Mouse (Mus musculus): ENCODE measurements around the gene Tmem30b. TPM values are rescaled to one million over a fixed set of nuclear protein-coding genes. Genes with fewer than 3 reads are reported as not detected.

Gene Tmem30b
- total and polyA plus RNA-seq, 2 experiments from 2014 or later, result 0.38 to 0.53 TPM

DNA sequence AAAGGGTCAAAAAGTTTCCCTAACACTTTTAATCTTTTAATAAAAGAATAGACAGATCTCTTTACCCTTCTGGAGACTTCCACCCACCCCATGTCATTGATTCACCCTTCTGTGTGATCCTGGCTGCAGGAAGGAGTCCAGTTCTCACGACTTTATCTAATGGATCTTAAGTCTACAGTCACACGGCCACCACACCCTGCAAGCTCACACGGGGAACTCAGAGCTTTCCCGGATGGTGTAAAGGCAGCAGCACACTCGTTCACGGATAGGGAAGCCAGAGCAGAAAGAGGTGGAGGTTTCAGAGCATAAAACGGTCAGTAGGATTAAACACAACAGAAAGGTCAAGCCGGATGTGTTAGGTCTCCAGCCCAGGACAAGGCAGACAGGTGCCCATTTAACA lies 2.1 kb upstream of the Tmem30b start:
- TF ChIP-seq CTCF (IDR thresholded peaks at IDR 0.05), result no peak
- ATAC-seq (ENCODE audit: low FRiP score) (no peak), DNase-seq (ENCODE audit: low spot score) (no peak)
- WGBS, result 76% methylated on average over 8 of the region's 8 CpGs
- Histone ChIP-seq H3K9me3 (ENCODE audit: low read length) (no peaks in the 10 kb centered on the region), H3K4me1 (ENCODE audit: insufficient read depth, low read length) (peaks cover 6% of the 10 kb centered on the region; the same call in 1 of the 2 replicates), H3K36me3 (ENCODE audit: insufficient read depth, low read length) (no peaks in the 10 kb centered on the region), H3K27me3 (ENCODE audit: insufficient read depth, low read length) (peaks cover 51% of the 10 kb centered on the region), H3K4me3 (ENCODE audit: low read depth, low read length) (no peak overlapping the region), H3K9ac (replicated peaks; ENCODE audit: low read length, poor library complexity, severe bottlenecking) (no peak overlapping the region), H3K4me2 (ENCODE audit: low read depth, low read length, poor library complexity, severe bottlenecking) (no peak overlapping the region), H3K27ac (ENCODE audit: low read depth, low read length) (no peak overlapping the region)

DNA sequence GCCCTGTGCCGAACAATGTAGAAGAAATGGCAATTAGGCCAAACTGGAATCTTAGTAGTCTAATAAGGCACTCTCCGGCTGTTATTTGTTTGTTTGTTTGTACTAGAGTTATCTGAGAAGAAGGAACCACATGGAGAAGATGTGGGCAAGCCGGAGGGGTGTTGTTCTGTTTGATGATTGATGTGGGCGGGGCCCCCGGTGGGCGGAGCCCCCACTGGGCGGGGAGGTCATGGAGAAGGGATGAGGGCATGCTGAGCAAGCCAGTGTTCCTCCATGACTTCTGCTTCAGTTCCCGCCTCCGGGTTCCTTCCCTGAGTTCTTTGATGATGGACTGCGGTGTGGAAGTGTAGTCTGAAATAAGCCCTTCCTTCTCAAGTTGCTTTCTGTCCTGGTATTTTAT lies 1.5 kb upstream of the Tmem30b start:
- H3K36me3 ChIP-seq (ENCODE audit: insufficient read depth, low read length), result no peaks in the 10 kb centered on the region
- no peaks in the 10 kb centered on the region for H3K9me3 ChIP-seq (ENCODE audit: low read length)
- no peak for TF ChIP-seq CTCF (IDR thresholded peaks at IDR 0.05)
- no peak overlapping the region for H3K27ac ChIP-seq (ENCODE audit: low read depth, low read length)
- WGBS, result 34% methylated on average over 10 of the region's 10 CpGs
- ATAC-seq (ENCODE audit: low FRiP score), result no peak
- peaks cover 6% of the 10 kb centered on the region; the same call in 1 of the 2 replicates for H3K4me1 ChIP-seq (ENCODE audit: insufficient read depth, low read length)
- DNase-seq (ENCODE audit: low spot score), result no peak
- H3K4me3 ChIP-seq (ENCODE audit: low read depth, low read length), result no peak overlapping the region
- no peak overlapping the region for H3K9ac ChIP-seq (replicated peaks; ENCODE audit: low read length, poor library complexity, severe bottlenecking)
- peaks cover 51% of the 10 kb centered on the region for H3K27me3 ChIP-seq (ENCODE audit: insufficient read depth, low read length)
- H3K4me2 ChIP-seq (ENCODE audit: low read depth, low read length, poor library complexity, severe bottlenecking), result no peak overlapping the region

DNA sequence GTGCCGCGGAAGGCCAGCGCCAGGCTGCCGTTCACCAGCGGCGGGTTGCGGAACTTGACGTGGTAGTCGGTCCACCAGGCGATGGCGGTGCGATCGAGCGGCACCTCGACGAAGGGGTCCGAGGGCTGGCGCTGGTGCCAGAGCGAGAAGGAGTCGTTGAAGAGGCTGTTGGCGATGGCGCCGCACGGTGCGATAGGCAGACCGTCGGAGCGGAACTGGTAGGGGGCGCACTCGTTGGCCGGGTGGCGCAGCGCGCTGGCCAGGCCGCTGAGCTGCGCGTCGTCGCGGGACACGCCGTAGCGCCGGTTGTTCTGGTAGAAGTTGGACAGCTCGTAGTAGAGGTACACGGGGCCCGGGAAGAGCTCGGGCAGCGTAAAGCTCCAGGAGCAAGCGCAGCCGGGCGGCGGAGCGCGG lies 513 bp downstream of the Tmem30b start:
- ATAC-seq (ENCODE audit: low FRiP score), result peak; percentile 49; the same call in 1 of the 2 replicates

DNA sequence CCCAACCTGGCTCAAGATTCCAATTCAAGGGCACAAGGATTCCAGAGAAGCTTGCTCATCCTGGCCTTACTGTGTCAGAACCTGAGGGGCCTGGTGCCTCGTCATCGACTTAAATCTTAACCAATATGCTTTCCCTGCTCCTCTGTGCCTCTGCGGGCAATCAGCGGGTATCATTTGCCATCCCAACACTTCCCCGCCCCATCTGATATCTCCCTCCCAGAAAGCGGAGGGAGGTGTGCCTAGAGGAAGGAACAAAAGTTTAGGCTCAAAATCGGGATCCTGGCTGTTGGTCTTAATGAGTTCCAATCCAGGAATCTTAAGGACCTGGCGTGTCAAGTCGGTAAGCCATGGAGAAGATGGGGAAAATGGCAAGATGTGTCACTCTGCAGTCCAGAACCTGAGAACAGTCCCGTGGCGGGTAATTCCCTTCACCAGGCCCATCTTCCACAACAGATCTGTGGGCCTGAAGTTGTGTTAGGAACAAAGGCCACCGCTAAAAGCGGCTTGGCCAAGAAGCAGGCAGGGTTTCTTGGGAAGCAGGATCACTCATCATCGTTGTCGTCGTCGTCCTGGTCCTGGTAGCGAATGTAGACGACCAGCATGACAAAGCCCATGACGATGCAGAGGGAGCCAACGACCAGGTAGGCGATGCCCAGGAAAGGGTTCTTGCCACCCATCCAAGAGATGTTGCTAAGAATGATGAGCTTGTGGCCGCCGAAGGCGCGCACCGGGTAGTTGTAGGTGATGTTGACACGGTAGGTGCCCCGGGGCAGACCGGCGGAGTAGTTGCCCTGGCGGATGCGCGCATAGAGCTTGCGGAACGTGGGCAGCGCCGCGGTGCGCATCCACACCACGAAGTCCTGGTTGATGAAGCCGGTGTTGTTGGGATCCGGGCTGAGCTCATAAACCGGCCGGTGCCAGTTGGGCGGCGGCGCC lies 1.2 kb downstream of the Tmem30b start:
- DNase-seq (ENCODE audit: low spot score) (no peak), ATAC-seq (ENCODE audit: low FRiP score) (no peak)
- Histone ChIP-seq H3K4me1 (ENCODE audit: insufficient read depth, low read length) (peaks cover 6% of the 10 kb centered on the region; the same call in 1 of the 2 replicates), H3K27me3 (ENCODE audit: insufficient read depth, low read length) (peaks cover 51% of the 10 kb centered on the region), H3K4me2 (ENCODE audit: low read depth, low read length, poor library complexity, severe bottlenecking) (peak overlapping the region; percentile 48), H3K9me3 (ENCODE audit: low read length) (no peaks in the 10 kb centered on the region), H3K27ac (ENCODE audit: low read depth, low read length) (no peak overlapping the region), H3K36me3 (ENCODE audit: insufficient read depth, low read length) (no peaks in the 10 kb centered on the region), H3K4me3 (ENCODE audit: low read depth, low read length) (peak overlapping the region; percentile 29), H3K9ac (replicated peaks; ENCODE audit: low read length, poor library complexity, severe bottlenecking) (no peak overlapping the region)
- 17% methylated on average over 48 of the region's 48 CpGs for WGBS
- TF ChIP-seq CTCF (IDR thresholded peaks at IDR 0.05), result no peak

More for the DNA sequence above, 513 bp downstream of the Tmem30b start:
- H3K4me3 ChIP-seq (ENCODE audit: low read depth, low read length), result peak overlapping the region; percentile 29
- TF ChIP-seq CTCF (IDR thresholded peaks at IDR 0.05), result peak; percentile 38; the same call in 1 of the 2 replicates
- H3K4me1 ChIP-seq (ENCODE audit: insufficient read depth, low read length), result peaks cover 6% of the 10 kb centered on the region; the same call in 1 of the 2 replicates
- H3K9me3 ChIP-seq (ENCODE audit: low read length), result no peaks in the 10 kb centered on the region
- H3K36me3 ChIP-seq (ENCODE audit: insufficient read depth, low read length), result no peaks in the 10 kb centered on the region
- H3K27ac ChIP-seq (ENCODE audit: low read depth, low read length), result no peak overlapping the region
- DNase-seq (ENCODE audit: low spot score), result no peak
- peak overlapping the region; percentile 48 for H3K4me2 ChIP-seq (ENCODE audit: low read depth, low read length, poor library complexity, severe bottlenecking)
- WGBS, result 1% methylated on average over 52 of the region's 55 CpGs
- peaks cover 51% of the 10 kb centered on the region for H3K27me3 ChIP-seq (ENCODE audit: insufficient read depth, low read length)
- H3K9ac ChIP-seq (replicated peaks; ENCODE audit: low read length, poor library complexity, severe bottlenecking), result no peak overlapping the region

DNA sequence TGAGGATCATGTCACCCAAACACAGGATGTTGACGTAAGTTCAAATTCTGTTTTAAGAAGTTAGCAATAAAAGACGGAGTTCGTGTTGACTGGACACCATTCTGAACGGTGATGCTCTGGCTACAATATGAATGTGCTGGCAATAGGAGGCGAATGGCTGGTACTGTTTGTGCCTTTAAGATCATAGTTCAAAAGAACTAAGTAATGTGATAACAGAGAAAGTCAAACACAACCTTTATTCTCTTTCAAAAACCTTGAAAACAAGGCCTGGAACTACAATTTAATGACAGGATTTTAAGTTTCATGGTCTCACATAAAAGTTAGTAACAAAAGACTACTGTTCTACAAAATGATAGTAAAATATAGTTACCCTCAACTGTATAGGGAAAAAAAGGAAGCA lies 3.0 kb downstream of the Tmem30b start:
- peaks cover 6% of the 10 kb centered on the region; the same call in 1 of the 2 replicates for H3K4me1 ChIP-seq (ENCODE audit: insufficient read depth, low read length)
- H3K4me3 ChIP-seq (ENCODE audit: low read depth, low read length), result no peak overlapping the region
- DNase-seq (ENCODE audit: low spot score), result no peak
- H3K9me3 ChIP-seq (ENCODE audit: low read length), result no peaks in the 10 kb centered on the region
- ATAC-seq (ENCODE audit: low FRiP score), result no peak
- 93% methylated on average over 5 of the region's 5 CpGs for WGBS
- no peak overlapping the region for H3K27ac ChIP-seq (ENCODE audit: low read depth, low read length)
- H3K36me3 ChIP-seq (ENCODE audit: insufficient read depth, low read length), result no peaks in the 10 kb centered on the region
- TF ChIP-seq CTCF (IDR thresholded peaks at IDR 0.05), result no peak
- H3K27me3 ChIP-seq (ENCODE audit: insufficient read depth, low read length), result peaks cover 38% of the 10 kb centered on the region
- no peak overlapping the region for H3K9ac ChIP-seq (replicated peaks; ENCODE audit: low read length, poor library complexity, severe bottlenecking)
- H3K4me2 ChIP-seq (ENCODE audit: low read depth, low read length, poor library complexity, severe bottlenecking), result no peak overlapping the region

DNA sequence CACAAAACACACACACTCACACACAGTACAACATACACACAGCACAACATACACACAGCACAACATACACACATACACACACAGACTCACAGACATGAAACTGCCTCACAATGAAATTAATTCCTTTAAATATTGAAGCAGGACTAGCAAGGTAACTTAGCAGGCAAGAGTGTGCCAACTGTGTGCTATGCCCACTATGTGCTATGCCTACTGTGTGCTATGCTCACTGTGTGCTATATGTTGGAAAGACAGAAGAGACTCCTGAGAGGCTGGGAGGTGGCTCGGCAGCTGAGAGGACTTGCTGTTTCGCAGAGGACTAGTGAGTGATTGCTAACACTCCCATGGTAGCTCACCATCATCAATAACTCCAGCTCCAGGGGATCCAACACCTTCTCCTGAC lies 5.8 kb downstream of the Tmem30b start:
- DNase-seq (ENCODE audit: low spot score) (no peak), ATAC-seq (ENCODE audit: low FRiP score) (no peak)
- Histone ChIP-seq H3K4me3 (ENCODE audit: low read depth, low read length) (no peak overlapping the region), H3K27me3 (ENCODE audit: insufficient read depth, low read length) (peaks cover 12% of the 10 kb centered on the region), H3K4me1 (ENCODE audit: insufficient read depth, low read length) (no peaks in the 10 kb centered on the region), H3K9ac (replicated peaks; ENCODE audit: low read length, poor library complexity, severe bottlenecking) (no peak overlapping the region), H3K9me3 (ENCODE audit: low read length) (no peaks in the 10 kb centered on the region), H3K27ac (ENCODE audit: low read depth, low read length) (no peak overlapping the region), H3K4me2 (ENCODE audit: low read depth, low read length, poor library complexity, severe bottlenecking) (no peak overlapping the region), H3K36me3 (ENCODE audit: insufficient read depth, low read length) (no peaks in the 10 kb centered on the region)
- no peak for TF ChIP-seq CTCF (IDR thresholded peaks at IDR 0.05)
- 82% methylated on average over 2 of the region's 2 CpGs for WGBS
